51 mouse cellular contexts compared by ENCODE assay signal in the genomic region with DNA sequence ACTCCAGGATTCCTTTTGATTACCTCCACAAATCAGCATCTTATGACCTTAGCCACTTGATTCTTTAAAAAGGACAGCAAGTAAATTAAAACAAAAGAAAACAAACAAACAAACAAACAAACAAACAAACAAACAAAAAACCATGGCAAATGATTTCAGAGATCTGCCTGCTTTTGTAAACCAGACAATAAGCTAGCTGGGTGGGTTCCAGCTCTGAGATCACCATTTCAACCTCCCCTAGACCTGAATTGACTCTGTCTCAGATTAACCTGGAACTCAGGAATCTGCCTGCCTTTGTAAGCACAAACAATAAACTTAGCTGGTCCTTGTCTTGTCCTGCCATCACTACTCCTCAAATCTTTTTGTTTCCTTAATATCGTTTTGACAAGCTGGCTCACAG. TPM values are rescaled to one million over a fixed set of nuclear protein-coding genes. Genes with fewer than 3 reads are reported as not detected.
"Had no signal": no experiment of that assay in that cellular context is flagged by ENCODE, and none has a peak within 500 bp of the region (broad histone marks: within the 10 kb centered on the region; RNA-seq: fewer than 3 reads in every experiment).

No protein-coding gene starts in this region.

- DNase-seq: heart, postnatal 10 days; heart, postnatal 14 days; heart, postnatal 36 days; heart, postnatal 4 days; kidney, adult 11 months; kidney, adult 18-20 months; kidney, adult 2 months; kidney, adult 8-10 months; kidney, adult 9 months; kidney, postnatal 10 days; kidney, postnatal 14 days; kidney, postnatal 25 days; kidney, postnatal 36 days; kidney, postnatal 4 days; layer of hippocampus, adult 9-11 months; layer of hippocampus, postnatal 36 days had no signal

- H3K9me3 ChIP-seq: heart, embryonic 10.5 days; heart, embryonic 15.5 days; hindbrain, embryonic 12.5 days; intestine, embryonic 15.5 days; kidney, embryonic 15.5 days had no signal

- ATAC-seq: hindbrain, embryonic 16.5 days; hindbrain, postnatal 0 days; inflammation-experienced regulatory T-cells, adult 6 months; intestine, embryonic 15.5 days; intestine, embryonic 16.5 days had no signal

- H3K4me1 ChIP-seq: heart, embryonic 10.5 days; heart, embryonic 12.5 days; heart, embryonic 15.5 days; hindbrain, embryonic 10.5 days; hindbrain, embryonic 12.5 days; hindbrain, embryonic 13.5 days; hindbrain, embryonic 15.5 days; intestine, embryonic 15.5 days; kidney, embryonic 15.5 days had no signal

- H3K4me3 ChIP-seq: heart, embryonic 10.5 days; heart, embryonic 12.5 days; heart, embryonic 13.5 days; heart, embryonic 15.5 days; hindbrain, embryonic 10.5 days; hindbrain, embryonic 12.5 days; hindbrain, embryonic 13.5 days; hindbrain, embryonic 15.5 days; intestine, embryonic 15.5 days; kidney, embryonic 15.5 days; layer of hippocampus, adult 2 months; left cerebral cortex, adult 2 months had no signal

- H3K9ac ChIP-seq: heart, embryonic 12.5 days; heart, embryonic 13.5 days; heart, embryonic 15.5 days; hindbrain, embryonic 12.5 days; hindbrain, embryonic 13.5 days; hindbrain, embryonic 14.5 days; hindbrain, embryonic 15.5 days; intestine, embryonic 15.5 days; kidney, embryonic 15.5 days had no signal

- H3K36me3 ChIP-seq: intestine, embryonic 15.5 days had no signal

- H3K4me2 ChIP-seq: heart, embryonic 11.5 days; heart, embryonic 12.5 days; heart, embryonic 13.5 days; heart, embryonic 15.5 days; hindbrain, embryonic 12.5 days; hindbrain, embryonic 13.5 days; hindbrain, embryonic 14.5 days; hindbrain, embryonic 15.5 days; intestine, embryonic 15.5 days; kidney, embryonic 15.5 days had no signal

- H3K27ac ChIP-seq: heart, embryonic 10.5 days; heart, embryonic 13.5 days; heart, embryonic 15.5 days; hindbrain, embryonic 10.5 days; hindbrain, embryonic 12.5 days; hindbrain, embryonic 13.5 days; hindbrain, embryonic 14.5 days; hindbrain, embryonic 15.5 days; hindbrain, postnatal 0 days; intestine, embryonic 15.5 days; kidney, embryonic 15.5 days; kidney, postnatal 0 days; layer of hippocampus, adult 2 months; left cerebral cortex, adult 2 months had no signal

- H3K27me3 ChIP-seq: heart, embryonic 12.5 days; heart, embryonic 13.5 days; heart, embryonic 15.5 days; hindbrain, embryonic 12.5 days; hindbrain, embryonic 13.5 days; hindbrain, embryonic 15.5 days; intestine, embryonic 15.5 days; kidney, embryonic 15.5 days had no signal

RNA-seq across cellular contexts. Expression of gene Gm10065, which starts 7.6 kb away (rescaled TPM):
- total RNA-seq: heart, postnatal 10 days; heart, postnatal 14 days; heart, postnatal 25 days; heart, postnatal 36 days; heart, postnatal 4 days; hematopoietic stem cell, adult 5-6 weeks; hindbrain, postnatal 0 days; layer of hippocampus, adult 18-20 months; layer of hippocampus, adult 2 months; layer of hippocampus, adult 8-10 months; layer of hippocampus, postnatal 10 days; layer of hippocampus, postnatal 14 days; layer of hippocampus, postnatal 25 days; layer of hippocampus, postnatal 36 days; left cerebral cortex, adult 18-20 months; left cerebral cortex, adult 2 months had no signal
- polyA plus RNA-seq: heart, embryonic 10.5 days; heart, embryonic 11.5 days; heart, embryonic 12.5 days; heart, embryonic 13.5 days; heart, embryonic 14.5 days; heart, embryonic 15.5 days; heart, embryonic 16.5 days; heart, postnatal 0 days; hindbrain, embryonic 11.5 days; hindbrain, embryonic 12.5 days; hindbrain, embryonic 13.5 days; hindbrain, embryonic 14.5 days; hindbrain, embryonic 15.5 days; hindbrain, embryonic 16.5 days; hindbrain, postnatal 0 days; inflammation-experienced regulatory T-cells, adult 6 months; intestine, embryonic 14.5 days; intestine, embryonic 15.5 days; intestine, embryonic 16.5 days; kidney, adult 2 months; kidney, embryonic 14.5 days; kidney, embryonic 15.5 days; kidney, embryonic 16.5 days; kidney, postnatal 0 days; large intestine, adult 2 months had no signal

RNA-seq across cellular contexts. Expression of gene Zkscan4, which starts 8.2 kb away (rescaled TPM):
- polyA plus RNA-seq: inflammation-experienced regulatory T-cells, adult 6 months had no signal

RNA-seq across cellular contexts. Expression of gene Nkapl, which starts 18.6 kb away (rescaled TPM):
- polyA plus RNA-seq: large intestine, adult 2 months had no signal
